Mouse (Mus musculus): ENCODE results near the gene B4galt1. TPM values are rescaled to one million over a fixed set of nuclear protein-coding genes. Genes with fewer than 3 reads are reported as not detected.

Gene B4galt1
- polyA plus RNA-seq, 1 experiment from 2014 or later: 33.6 TPM

DNA sequence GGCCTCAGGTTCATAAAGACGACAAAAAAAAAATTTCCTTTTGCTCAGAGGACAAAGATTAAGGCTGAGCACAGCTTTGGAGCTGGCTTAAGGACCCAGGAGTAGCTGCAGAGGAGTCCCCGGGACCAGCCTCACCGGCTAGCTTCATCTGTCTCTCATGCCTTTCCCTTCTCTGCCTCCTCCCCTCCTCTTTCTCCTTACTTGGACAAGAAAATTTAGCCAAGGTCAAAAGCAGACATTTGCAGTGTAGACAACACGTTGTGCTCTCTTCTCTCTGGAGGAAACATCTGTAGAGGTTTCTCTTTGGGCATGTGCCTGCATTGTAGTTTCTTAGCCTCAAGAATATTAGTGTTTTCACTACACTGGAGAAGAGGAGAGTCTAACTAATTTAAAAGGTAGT is 32.1 kb upstream of the B4galt1 start:
- no peak for ATAC-seq (ENCODE audit: insufficient read depth)
- Histone ChIP-seq H3K36me3 (replicated peaks) (no peaks in the 10 kb centered on the region), H3K9ac (no peak overlapping the region), H3K4me3 (replicated peaks) (no peak overlapping the region), H3K4me2 (no peak overlapping the region), H3K9me3 (replicated peaks) (no peaks in the 10 kb centered on the region), H3K27me3 (no peaks in the 10 kb centered on the region), H3K27ac (replicated peaks) (no peak overlapping the region), H3K4me1 (replicated peaks) (no peaks in the 10 kb centered on the region; the same call in 1 of the 2 replicates)
- WGBS (ENCODE audit: insufficient replicate concordance): 60% methylated on average over 4 of the region's 4 CpGs

GRCm38 (mm10) chr4:40885166-40885525 is 31.3 kb upstream of the B4galt1 start:
- Histone ChIP-seq H3K4me2 (no peak overlapping the region), H3K4me1 (replicated peaks) (no peaks in the 10 kb centered on the region; the same call in 1 of the 2 replicates), H3K9me3 (replicated peaks) (no peaks in the 10 kb centered on the region), H3K4me3 (replicated peaks) (no peak overlapping the region), H3K27ac (replicated peaks) (no peak overlapping the region), H3K9ac (no peak overlapping the region), H3K27me3 (no peaks in the 10 kb centered on the region), H3K36me3 (replicated peaks) (no peaks in the 10 kb centered on the region)
- ATAC-seq (ENCODE audit: insufficient read depth): no peak
- WGBS (ENCODE audit: insufficient replicate concordance): 62% methylated on average over 2 of the region's 2 CpGs

DNA sequence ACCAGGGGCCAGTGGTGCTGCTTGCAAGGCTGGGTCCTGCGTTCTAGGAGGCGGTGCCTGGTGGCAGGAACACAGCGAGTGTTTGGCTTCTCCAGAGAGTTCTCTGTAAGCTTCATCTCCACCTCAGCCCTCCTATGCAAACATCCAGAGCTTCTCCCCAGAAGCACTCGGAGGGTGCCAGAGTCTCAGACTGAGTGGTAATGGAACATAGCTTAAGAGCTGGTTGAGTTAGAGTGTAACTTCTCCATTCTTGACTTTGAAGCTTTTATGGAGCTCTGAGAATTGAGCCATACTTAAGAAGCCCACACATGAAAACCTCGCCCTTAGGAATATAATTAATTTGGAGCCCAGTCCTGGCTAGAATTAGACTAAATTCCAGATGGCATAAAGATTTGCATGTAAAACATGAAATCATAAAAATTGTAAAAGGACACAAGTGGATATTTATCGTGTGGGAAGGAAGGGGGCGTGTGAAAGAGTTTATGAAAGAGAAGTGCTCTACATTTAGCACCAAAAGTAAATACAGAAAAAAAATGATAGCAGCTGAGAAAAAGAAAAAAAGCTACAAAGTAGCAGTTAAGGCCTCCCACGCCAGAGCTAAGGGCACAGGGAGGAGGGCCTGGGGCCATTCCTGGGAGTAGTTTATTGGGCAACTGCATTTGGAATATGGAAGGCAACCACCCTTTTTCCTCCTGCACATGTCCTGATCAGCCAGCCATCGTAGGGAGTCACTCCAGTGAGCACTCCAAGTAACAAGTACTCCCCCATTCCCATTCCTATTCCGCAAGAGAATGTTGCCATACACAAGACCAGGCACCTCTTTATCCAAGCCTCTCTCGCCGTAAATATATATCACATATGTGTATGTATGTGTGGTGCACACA is 30.7 kb upstream of the B4galt1 start:
- no peaks in the 10 kb centered on the region for H3K36me3 ChIP-seq (replicated peaks)
- no peak overlapping the region for H3K4me3 ChIP-seq (replicated peaks)
- WGBS (ENCODE audit: insufficient replicate concordance): 74% methylated on average over 12 of the region's 12 CpGs
- no peak overlapping the region for H3K4me2 ChIP-seq
- H3K9ac ChIP-seq: no peak overlapping the region
- no peaks in the 10 kb centered on the region for H3K9me3 ChIP-seq (replicated peaks)
- ATAC-seq (ENCODE audit: insufficient read depth): no peak
- H3K4me1 ChIP-seq (replicated peaks): no peaks in the 10 kb centered on the region; the same call in 1 of the 2 replicates
- H3K27ac ChIP-seq (replicated peaks): no peak overlapping the region
- no peaks in the 10 kb centered on the region for H3K27me3 ChIP-seq

GRCm38 (mm10) chr4:40883200-40883599 is 29.4 kb upstream of the B4galt1 start:
- Histone ChIP-seq H3K9ac (no peak overlapping the region), H3K36me3 (replicated peaks) (no peaks in the 10 kb centered on the region), H3K4me3 (replicated peaks) (no peak overlapping the region), H3K27me3 (no peaks in the 10 kb centered on the region), H3K9me3 (replicated peaks) (no peaks in the 10 kb centered on the region), H3K27ac (replicated peaks) (no peak overlapping the region), H3K4me2 (no peak overlapping the region), H3K4me1 (replicated peaks) (no peaks in the 10 kb centered on the region)
- no peak for ATAC-seq (ENCODE audit: insufficient read depth)
- WGBS (ENCODE audit: insufficient replicate concordance): 72% methylated on average over 10 of the region's 10 CpGs

DNA sequence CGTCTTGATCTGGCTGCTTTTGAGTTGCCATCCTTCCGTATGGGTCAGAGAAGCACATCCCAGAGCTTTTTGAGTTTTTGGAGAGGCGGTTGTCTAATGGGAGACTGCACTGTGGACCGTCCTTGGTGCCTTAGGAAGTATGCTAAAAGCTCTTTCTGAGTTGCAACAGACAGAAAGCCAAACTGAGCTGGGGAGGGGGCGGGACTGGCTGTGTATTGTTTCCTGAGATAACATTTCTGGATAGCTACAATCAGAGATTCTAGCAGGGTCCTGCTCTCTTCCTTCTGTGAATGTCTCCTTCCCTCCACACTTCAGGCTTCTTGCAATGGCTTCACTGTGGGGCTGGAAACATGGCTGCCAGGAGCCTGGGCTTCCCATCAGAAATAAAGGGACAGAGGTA is 23.7 kb upstream of the B4galt1 start:
- Histone ChIP-seq H3K9ac (no peak overlapping the region), H3K4me2 (peak overlapping the region; percentile 44), H3K27ac (replicated peaks) (no peak overlapping the region), H3K4me1 (replicated peaks) (peaks cover 33% of the 10 kb centered on the region), H3K27me3 (no peaks in the 10 kb centered on the region), H3K36me3 (replicated peaks) (no peaks in the 10 kb centered on the region), H3K4me3 (replicated peaks) (no peak overlapping the region), H3K9me3 (replicated peaks) (no peaks in the 10 kb centered on the region)
- ATAC-seq (ENCODE audit: insufficient read depth): no peak
- WGBS (ENCODE audit: insufficient replicate concordance): 26% methylated on average over 5 of the region's 5 CpGs

- Histone ChIP-seq H3K9ac (no peak overlapping the region), H3K36me3 (replicated peaks) (no peaks in the 10 kb centered on the region), H3K4me3 (replicated peaks) (no peak overlapping the region), H3K4me2 (peak overlapping the region; percentile 44), H3K9me3 (replicated peaks) (no peaks in the 10 kb centered on the region), H3K27ac (replicated peaks) (0 out of 2 replicates have a peak overlapping the region, but pooled peaks have one; percentile 7), H3K4me1 (replicated peaks) (peaks cover 33% of the 10 kb centered on the region), H3K27me3 (no peaks in the 10 kb centered on the region)
- peak; percentile 57; the same call in 1 of the 2 replicates for ATAC-seq (ENCODE audit: insufficient read depth)
- 24% methylated on average over 12 of the region's 12 CpGs for WGBS (ENCODE audit: insufficient replicate concordance)
Measured at GRCm38 (mm10) chr4:40876814-40877371, 23.1 kb upstream of the B4galt1 start.

DNA sequence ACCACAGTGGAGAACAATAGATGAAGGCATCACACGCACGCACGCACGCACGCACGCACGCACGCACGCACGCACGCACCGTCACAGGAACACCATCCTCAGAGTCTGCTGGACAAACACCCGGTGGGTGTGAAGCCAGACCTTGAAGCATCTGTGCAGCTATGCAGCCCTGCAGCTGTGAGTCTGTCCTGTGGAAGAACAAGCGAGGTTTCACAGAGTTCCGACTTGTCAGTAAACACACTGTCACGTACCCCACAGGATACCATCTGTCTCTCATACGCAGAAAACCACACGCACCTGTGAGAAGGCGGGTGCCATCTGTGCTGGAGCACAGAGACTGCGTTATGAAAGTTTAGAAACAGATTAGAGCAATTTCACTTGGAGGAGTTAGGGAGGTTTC is 22.0 kb upstream of the B4galt1 start:
- no peak for ATAC-seq (ENCODE audit: insufficient read depth)
- no peaks in the 10 kb centered on the region for H3K36me3 ChIP-seq (replicated peaks)
- H3K27me3 ChIP-seq: no peaks in the 10 kb centered on the region
- H3K9ac ChIP-seq: no peak overlapping the region
- no peak overlapping the region for H3K4me3 ChIP-seq (replicated peaks)
- no peak overlapping the region for H3K27ac ChIP-seq (replicated peaks)
- no peak overlapping the region for H3K4me2 ChIP-seq
- 73% methylated on average over 20 of the region's 20 CpGs for WGBS (ENCODE audit: insufficient replicate concordance)
- H3K9me3 ChIP-seq (replicated peaks): no peaks in the 10 kb centered on the region
- peaks cover 33% of the 10 kb centered on the region for H3K4me1 ChIP-seq (replicated peaks)

DNA sequence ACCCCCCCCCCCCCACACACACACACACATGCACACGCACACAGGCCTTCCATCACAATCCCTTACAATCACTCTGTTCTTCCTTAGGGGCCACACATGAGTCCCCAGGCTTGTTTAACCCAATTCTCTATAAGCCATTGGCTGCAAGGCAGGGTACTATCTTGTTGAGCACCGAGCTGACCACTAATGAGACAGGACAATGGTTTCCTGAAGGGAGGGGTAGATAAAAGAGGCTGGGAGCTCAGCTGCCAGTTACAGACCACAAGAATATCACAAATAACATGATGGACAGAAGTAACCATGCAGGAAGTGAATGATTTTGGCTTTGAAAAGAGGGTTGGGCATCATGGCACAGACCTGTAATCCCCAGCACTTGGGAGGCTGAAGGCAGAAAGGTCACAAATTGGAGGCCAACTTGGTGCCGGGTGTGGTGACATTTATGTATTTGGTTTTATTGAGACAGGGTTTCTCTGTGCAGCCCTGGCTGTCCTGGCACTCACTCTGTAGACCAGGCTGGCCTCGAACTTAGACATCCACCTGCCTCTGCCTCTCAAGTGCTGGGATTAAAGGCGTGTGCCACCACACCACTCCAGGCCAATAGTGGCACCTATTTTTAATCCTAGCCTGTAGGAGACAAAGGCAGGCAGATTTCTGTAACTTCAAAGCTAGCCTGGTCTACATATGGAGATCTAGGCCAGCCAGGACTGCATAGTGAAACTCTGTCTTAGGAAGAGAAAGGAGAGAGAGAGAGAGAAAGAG is 21.2 kb upstream of the B4galt1 start:
- H3K36me3 ChIP-seq (replicated peaks): no peaks in the 10 kb centered on the region
- no peaks in the 10 kb centered on the region for H3K9me3 ChIP-seq (replicated peaks)
- ATAC-seq (ENCODE audit: insufficient read depth): no peak
- H3K4me2 ChIP-seq: no peak overlapping the region
- no peak overlapping the region for H3K9ac ChIP-seq
- H3K27ac ChIP-seq (replicated peaks): no peak overlapping the region
- no peaks in the 10 kb centered on the region for H3K27me3 ChIP-seq
- H3K4me3 ChIP-seq (replicated peaks): no peak overlapping the region
- 45% methylated on average over 5 of the region's 5 CpGs for WGBS (ENCODE audit: insufficient replicate concordance)
- peaks cover 35% of the 10 kb centered on the region for H3K4me1 ChIP-seq (replicated peaks)

GRCm38 (mm10) chr4:40874151-40874600 is 20.4 kb upstream of the B4galt1 start:
- WGBS (ENCODE audit: insufficient replicate concordance): 46% methylated on average over 6 of the region's 6 CpGs
- no peak overlapping the region for H3K4me2 ChIP-seq
- H3K9ac ChIP-seq: no peak overlapping the region
- peaks cover 35% of the 10 kb centered on the region for H3K4me1 ChIP-seq (replicated peaks)
- no peak overlapping the region for H3K27ac ChIP-seq (replicated peaks)
- H3K36me3 ChIP-seq (replicated peaks): no peaks in the 10 kb centered on the region
- no peak overlapping the region for H3K4me3 ChIP-seq (replicated peaks)
- no peaks in the 10 kb centered on the region for H3K9me3 ChIP-seq (replicated peaks)
- H3K27me3 ChIP-seq: no peaks in the 10 kb centered on the region
- no peak for ATAC-seq (ENCODE audit: insufficient read depth)

GRCm38 (mm10) chr4:40873320-40873719 is 19.5 kb upstream of the B4galt1 start:
- Histone ChIP-seq H3K9me3 (replicated peaks) (no peaks in the 10 kb centered on the region), H3K4me1 (replicated peaks) (peaks cover 35% of the 10 kb centered on the region), H3K9ac (no peak overlapping the region), H3K4me2 (no peak overlapping the region), H3K4me3 (replicated peaks) (no peak overlapping the region), H3K27ac (replicated peaks) (no peak overlapping the region), H3K27me3 (no peaks in the 10 kb centered on the region), H3K36me3 (replicated peaks) (no peaks in the 10 kb centered on the region)
- WGBS (ENCODE audit: insufficient replicate concordance): 76% methylated on average over 2 of the region's 2 CpGs
- ATAC-seq (ENCODE audit: insufficient read depth): no peak

GRCm38 (mm10) chr4:40872129-40872528 is 18.3 kb upstream of the B4galt1 start:
- WGBS (ENCODE audit: insufficient replicate concordance): 85% methylated on average over 3 of the region's 3 CpGs
- Histone ChIP-seq H3K9ac (no peak overlapping the region), H3K4me2 (no peak overlapping the region), H3K4me1 (replicated peaks) (peaks cover 25% of the 10 kb centered on the region), H3K9me3 (replicated peaks) (no peaks in the 10 kb centered on the region), H3K27ac (replicated peaks) (no peak overlapping the region), H3K27me3 (no peaks in the 10 kb centered on the region), H3K36me3 (replicated peaks) (no peaks in the 10 kb centered on the region), H3K4me3 (replicated peaks) (no peak overlapping the region)
- ATAC-seq (ENCODE audit: insufficient read depth): no peak

Data from liver, embryonic 15.5 days (tissue).